Mouse (Mus musculus): ENCODE results near the gene Wfdc21.

DNA sequence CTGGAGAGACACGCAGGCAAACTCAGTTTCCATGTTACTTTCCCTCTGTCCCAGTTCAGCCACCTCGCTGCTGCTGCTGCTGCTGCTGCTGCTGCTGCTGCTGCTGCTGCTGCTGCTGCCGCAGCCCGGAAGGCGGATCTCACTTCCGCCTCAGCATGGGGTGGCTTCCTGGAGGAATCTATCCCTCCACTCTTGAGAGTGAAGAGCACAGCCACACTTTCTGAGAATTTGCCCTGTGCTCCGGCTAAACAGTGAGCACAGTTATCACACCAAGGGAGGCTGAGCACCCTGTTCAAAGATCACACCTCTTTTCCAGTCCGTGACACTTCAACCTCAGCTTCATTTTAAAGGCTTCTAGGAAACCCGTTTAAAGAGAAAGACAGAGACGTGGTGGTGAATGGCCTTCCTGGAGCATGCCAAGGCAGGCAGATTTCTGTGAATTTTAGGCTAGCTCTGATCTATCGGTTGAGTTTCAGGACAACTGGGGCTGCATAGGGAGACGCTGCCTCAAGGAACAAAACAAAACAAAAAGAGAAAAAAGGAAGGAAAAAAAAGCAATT lies 53.2 kb downstream of the Wfdc21 start:
- TF ChIP-seq CTCF (IDR thresholded peaks at IDR 0.05; ENCODE audit: borderline replicate concordance, insufficient read depth, low read length) (no peak), POLR2A (IDR thresholded peaks at IDR 0.05; ENCODE audit: low read depth, low read length) (no peak)

Measured in embryonic fibroblast, embryonic 13.5 days (primary cell).